Mouse (Mus musculus): ENCODE data around the gene Xcr1. TPM values are rescaled to one million over a fixed set of nuclear protein-coding genes. Genes with fewer than 3 reads are reported as not detected.

Gene Xcr1
- polyA plus RNA-seq (2014; fragmentation: Illumina TruSeq; extraction: RNeasy Lipid Tissue Mini Kit (QIAGEN cat#74804); ENCODE audit: low read depth, low replicate concordance), result 0.24 TPM

DNA sequence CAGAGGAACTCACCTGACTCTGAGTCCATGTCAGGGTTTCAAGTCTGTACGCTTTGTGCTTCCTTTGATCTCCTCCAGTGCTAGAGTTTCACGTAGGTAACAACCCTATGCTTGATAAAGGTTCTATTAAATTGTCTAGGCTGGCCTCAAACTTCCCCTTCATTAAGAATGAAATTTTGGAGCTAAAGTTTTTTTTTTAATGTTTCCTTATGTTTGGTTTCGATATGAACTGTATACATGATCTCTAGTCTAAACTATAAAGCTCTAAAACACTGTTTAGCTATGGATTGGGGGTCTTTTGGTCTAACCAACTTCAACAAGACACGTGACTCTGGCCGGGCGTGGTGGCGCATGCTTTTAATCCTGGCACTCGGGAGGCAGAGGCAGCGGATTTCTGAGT lies at the start of gene Xcr1:
Xcr1 (minus strand) TSS at position 101 of the 400 bp plus-strand sequence.

DNA sequence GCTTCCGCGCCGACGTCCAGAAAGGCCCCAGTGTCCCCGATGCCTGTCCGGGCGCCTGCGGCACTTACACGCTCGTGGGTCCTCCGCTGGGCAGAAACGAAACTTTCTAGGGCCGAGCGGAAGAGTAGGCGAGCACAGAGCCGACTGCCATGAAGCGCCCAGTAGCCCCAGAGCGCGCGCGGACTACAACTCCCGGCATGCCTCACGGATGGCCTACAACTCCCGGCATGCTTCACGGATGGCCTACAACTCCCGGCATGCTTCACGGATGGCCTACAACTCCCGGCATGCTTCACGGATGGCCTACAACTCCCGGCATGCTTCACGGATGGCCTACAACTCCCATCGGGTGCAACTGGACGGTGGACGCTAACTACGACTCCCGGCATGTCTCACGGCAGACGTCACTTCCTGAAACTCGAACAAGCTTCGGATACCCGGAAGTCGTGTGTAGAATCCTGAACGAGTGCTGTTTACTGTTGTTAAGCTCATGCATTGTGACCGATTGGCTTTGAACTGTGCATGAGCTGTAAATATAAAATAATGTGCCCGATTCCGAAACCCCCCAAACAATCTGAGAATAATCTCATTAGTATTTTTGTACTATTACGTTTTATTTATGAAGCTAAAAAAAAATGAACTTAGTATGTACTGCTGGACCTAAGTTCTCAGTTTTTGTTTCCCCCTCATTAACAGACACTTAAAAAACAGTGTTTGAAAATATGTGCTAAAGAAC lies 9.9 kb downstream of the Xcr1 start, which contains the start of gene Fyco1:
Fyco1 (minus strand) TSS at position 187 of the 736 bp plus-strand sequence.

DNA sequence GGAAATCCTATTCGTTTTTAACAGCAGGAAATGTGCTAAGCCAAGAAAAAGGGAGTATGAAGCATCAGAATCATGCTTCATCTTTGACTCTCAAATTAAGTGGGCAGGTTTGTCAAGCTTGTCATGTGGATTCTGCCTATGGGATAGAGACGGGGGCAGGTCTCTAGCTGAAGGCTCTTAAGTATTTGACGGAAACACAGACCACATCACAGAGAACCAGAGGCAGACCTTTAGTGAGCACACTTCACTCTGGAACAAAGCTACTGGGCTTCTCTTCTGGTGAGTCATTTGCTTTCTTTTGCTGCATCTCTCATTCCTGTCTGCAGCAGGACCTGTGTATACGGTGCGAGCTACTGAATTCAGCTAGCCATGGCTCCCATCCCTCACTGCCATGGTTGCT lies 55.6 kb downstream of the Xcr1 start, which contains the start of gene Cxcr6:
Cxcr6 (plus strand) TSS at position 209 of the 400 bp plus-strand sequence.

Other genes starting within 250 kb of the Xcr1 start
- gene Slc6a20b, start 229.5 kb downstream of the Xcr1 start, polyA plus RNA-seq (2014; fragmentation: Illumina TruSeq; extraction: RNeasy Lipid Tissue Mini Kit (QIAGEN cat#74804); ENCODE audit: low read depth, low replicate concordance), result 0.21 TPM
- not detected for gene Ccr9, start 183.6 kb downstream of the Xcr1 start, polyA plus RNA-seq (2014; fragmentation: Illumina TruSeq; extraction: RNeasy Lipid Tissue Mini Kit (QIAGEN cat#74804); ENCODE audit: low read depth, low replicate concordance)
- 1.6 TPM for gene Slc6a20a, start 183.1 kb downstream of the Xcr1 start, polyA plus RNA-seq (2014; fragmentation: Illumina TruSeq; extraction: RNeasy Lipid Tissue Mini Kit (QIAGEN cat#74804); ENCODE audit: low read depth, low replicate concordance)
- 693 TPM for gene Lztfl1, start 144.3 kb downstream of the Xcr1 start, polyA plus RNA-seq (2014; fragmentation: Illumina TruSeq; extraction: RNeasy Lipid Tissue Mini Kit (QIAGEN cat#74804); ENCODE audit: low read depth, low replicate concordance)
- 0.38 TPM for gene Cxcr6, start 55.6 kb downstream of the Xcr1 start, polyA plus RNA-seq (2014; fragmentation: Illumina TruSeq; extraction: RNeasy Lipid Tissue Mini Kit (QIAGEN cat#74804); ENCODE audit: low read depth, low replicate concordance)
- gene Fyco1, start 10.1 kb downstream of the Xcr1 start, polyA plus RNA-seq (2014; fragmentation: Illumina TruSeq; extraction: RNeasy Lipid Tissue Mini Kit (QIAGEN cat#74804); ENCODE audit: low read depth, low replicate concordance), result 41.4 TPM
- gene Ccr1, start 106.7 kb upstream of the Xcr1 start, polyA plus RNA-seq (2014; fragmentation: Illumina TruSeq; extraction: RNeasy Lipid Tissue Mini Kit (QIAGEN cat#74804); ENCODE audit: low read depth, low replicate concordance), result 0.20 TPM
- not detected for gene Ccr1l1, start 116.4 kb upstream of the Xcr1 start, polyA plus RNA-seq (2014; fragmentation: Illumina TruSeq; extraction: RNeasy Lipid Tissue Mini Kit (QIAGEN cat#74804); ENCODE audit: low read depth, low replicate concordance)
- gene Ccr3, start 159.9 kb upstream of the Xcr1 start, polyA plus RNA-seq (2014; fragmentation: Illumina TruSeq; extraction: RNeasy Lipid Tissue Mini Kit (QIAGEN cat#74804); ENCODE audit: low read depth, low replicate concordance), result 0.08 TPM
- gene Ccr2, start 239.9 kb upstream of the Xcr1 start, polyA plus RNA-seq (2014; fragmentation: Illumina TruSeq; extraction: RNeasy Lipid Tissue Mini Kit (QIAGEN cat#74804); ENCODE audit: low read depth, low replicate concordance), result 0.91 TPM

Measured in testis, adult 10 weeks (tissue).